Mouse (Mus musculus): ENCODE data around the gene Dusp6. TPM values are rescaled to one million over a fixed set of nuclear protein-coding genes. Genes with fewer than 3 reads are reported as not detected.

The Dusp6 gene
- polyA plus RNA-seq, 1 experiment, result 98.8 TPM

GRCm38 (mm10) chr10:99267621-99268020, 4.6 kb downstream of the Dusp6 start:
- 79% methylated on average over 1 of the region's 1 CpGs for WGBS
- Histone ChIP-seq H3K4me1 (ENCODE audit: control insufficient read depth, insufficient read depth, insufficient read length, low read length) (peaks cover 19% of the 10 kb centered on the region), H3K4me3 (ENCODE audit: low read depth, low read length) (no peak overlapping the region), H3K27me3 (ENCODE audit: control insufficient read depth, insufficient read depth, low read length) (no peaks in the 10 kb centered on the region), H3K36me3 (ENCODE audit: control insufficient read depth, insufficient read depth, low read length) (peaks cover 11% of the 10 kb centered on the region), H3K27ac (ENCODE audit: insufficient read depth, low read depth, low read length) (no peak overlapping the region; the same call in 1 of the 2 replicates)
- TF ChIP-seq CTCF (IDR thresholded peaks at IDR 0.05; ENCODE audit: extremely low read depth, insufficient read length, insufficient replicate concordance, low read depth, low read length) (no peak), POLR2A (IDR thresholded peaks at IDR 0.05; ENCODE audit: low read depth, low read length) (no peak)

DNA sequence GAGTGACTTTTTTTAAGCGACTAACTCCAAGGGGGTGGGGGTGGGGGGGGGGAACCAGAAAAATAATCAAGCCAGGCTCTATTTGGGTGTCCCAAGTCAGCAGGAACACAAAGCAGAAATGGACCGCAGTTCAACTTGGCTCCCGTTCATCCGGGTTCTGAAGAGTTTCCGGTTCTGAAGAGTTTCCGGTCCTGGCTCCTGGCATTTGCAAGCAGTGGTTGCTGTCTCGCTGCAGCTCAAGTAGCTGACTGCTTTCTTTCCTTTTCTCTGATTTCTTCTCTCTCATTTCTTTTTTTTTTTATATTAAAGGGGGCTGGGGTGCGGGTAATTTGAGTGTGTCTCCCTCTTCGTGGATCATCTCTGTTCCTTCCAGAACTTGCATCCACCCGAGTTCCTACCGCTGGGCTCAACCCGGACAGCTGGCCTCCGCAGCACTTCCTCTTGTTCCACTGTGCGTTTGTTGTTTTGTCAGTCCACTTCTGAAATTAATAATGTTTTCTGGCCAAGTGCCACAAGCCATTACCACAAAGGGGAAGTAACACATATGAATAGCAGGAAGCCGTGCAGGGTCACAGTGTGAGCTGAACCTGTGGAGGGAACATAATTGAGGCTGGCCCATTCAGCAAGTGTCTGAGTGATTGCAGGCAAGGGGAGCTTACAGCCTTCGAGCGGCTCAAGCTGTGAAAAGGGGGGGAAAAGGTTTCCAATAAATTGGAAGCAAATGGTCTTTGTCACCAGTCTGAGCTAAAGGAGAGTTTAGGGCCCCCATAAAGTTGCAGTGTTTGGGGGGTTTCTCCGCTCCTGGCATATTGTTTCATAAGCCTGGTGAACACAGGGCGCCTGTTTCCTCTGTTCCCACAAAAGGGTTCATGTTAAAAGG, 5.6 kb downstream of the Dusp6 start:
- H3K4me1 ChIP-seq (ENCODE audit: control insufficient read depth, insufficient read depth, insufficient read length, low read length), result peaks cover 19% of the 10 kb centered on the region
- WGBS, result 51% methylated on average over 19 of the region's 19 CpGs
- H3K27me3 ChIP-seq (ENCODE audit: control insufficient read depth, insufficient read depth, low read length), result no peaks in the 10 kb centered on the region
- peak; percentile 37; the same call in 1 of the 2 replicates for TF ChIP-seq POLR2A (IDR thresholded peaks at IDR 0.05; ENCODE audit: low read depth, low read length)
- no peak for TF ChIP-seq CTCF (IDR thresholded peaks at IDR 0.05; ENCODE audit: extremely low read depth, insufficient read length, insufficient replicate concordance, low read depth, low read length)
- peaks cover 11% of the 10 kb centered on the region for H3K36me3 ChIP-seq (ENCODE audit: control insufficient read depth, insufficient read depth, low read length)
- peak overlapping the region; percentile 23; the same call in 1 of the 2 replicates for H3K4me3 ChIP-seq (ENCODE audit: low read depth, low read length)
- H3K27ac ChIP-seq (ENCODE audit: insufficient read depth, low read depth, low read length), result peak overlapping the region; percentile 78

- Histone ChIP-seq H3K27ac (ENCODE audit: insufficient read depth, low read depth, low read length) (peak overlapping the region; percentile 56), H3K27me3 (ENCODE audit: control insufficient read depth, insufficient read depth, low read length) (no peaks in the 10 kb centered on the region), H3K36me3 (ENCODE audit: control insufficient read depth, insufficient read depth, low read length) (peaks cover 11% of the 10 kb centered on the region), H3K4me1 (ENCODE audit: control insufficient read depth, insufficient read depth, insufficient read length, low read length) (peaks cover 19% of the 10 kb centered on the region), H3K4me3 (ENCODE audit: low read depth, low read length) (no peak overlapping the region)
- 73% methylated on average over 4 of the region's 4 CpGs for WGBS
- TF ChIP-seq POLR2A (IDR thresholded peaks at IDR 0.05; ENCODE audit: low read depth, low read length) (no peak), CTCF (IDR thresholded peaks at IDR 0.05; ENCODE audit: extremely low read depth, insufficient read length, insufficient replicate concordance, low read depth, low read length) (no peak)
Observed at GRCm38 (mm10) chr10:99269301-99269701, 6.3 kb downstream of the Dusp6 start.

GRCm38 (mm10) chr10:99269704-99270103, 6.7 kb downstream of the Dusp6 start:
- no peak for TF ChIP-seq CTCF (IDR thresholded peaks at IDR 0.05; ENCODE audit: extremely low read depth, insufficient read length, insufficient replicate concordance, low read depth, low read length)
- no peak for TF ChIP-seq POLR2A (IDR thresholded peaks at IDR 0.05; ENCODE audit: low read depth, low read length)
- Histone ChIP-seq H3K4me1 (ENCODE audit: control insufficient read depth, insufficient read depth, insufficient read length, low read length) (peaks cover 21% of the 10 kb centered on the region), H3K27me3 (ENCODE audit: control insufficient read depth, insufficient read depth, low read length) (no peaks in the 10 kb centered on the region), H3K36me3 (ENCODE audit: control insufficient read depth, insufficient read depth, low read length) (peaks cover 11% of the 10 kb centered on the region), H3K4me3 (ENCODE audit: low read depth, low read length) (no peak overlapping the region), H3K27ac (ENCODE audit: insufficient read depth, low read depth, low read length) (peak overlapping the region; percentile 56; the same call in 1 of the 2 replicates)
- 83% methylated on average over 6 of the region's 6 CpGs for WGBS

DNA sequence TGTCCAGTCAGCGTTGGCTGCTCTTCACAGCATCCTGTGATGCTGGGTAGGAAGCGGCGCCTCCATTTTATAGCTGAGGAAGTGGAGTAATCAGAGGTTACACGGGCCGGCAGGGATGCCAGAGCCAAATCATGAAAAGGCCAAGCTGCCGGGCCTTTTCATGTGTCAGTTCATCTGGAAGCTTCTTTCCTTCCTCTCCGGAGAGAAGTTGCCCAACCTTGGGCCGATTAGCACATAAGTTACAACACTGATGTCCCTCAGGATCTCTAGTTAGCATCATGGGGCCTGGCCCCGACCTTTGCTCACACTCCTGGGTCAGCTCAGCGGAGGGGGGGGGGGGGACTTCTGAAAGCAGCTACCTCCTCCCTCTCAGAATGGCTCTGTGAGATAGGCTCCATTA, 7.4 kb downstream of the Dusp6 start:
- Histone ChIP-seq H3K4me3 (ENCODE audit: low read depth, low read length) (0 out of 2 replicates have a peak overlapping the region, but pooled peaks have one; percentile 5), H3K27me3 (ENCODE audit: control insufficient read depth, insufficient read depth, low read length) (no peaks in the 10 kb centered on the region), H3K36me3 (ENCODE audit: control insufficient read depth, insufficient read depth, low read length) (peaks cover 11% of the 10 kb centered on the region), H3K27ac (ENCODE audit: insufficient read depth, low read depth, low read length) (peak overlapping the region; percentile 60), H3K4me1 (ENCODE audit: control insufficient read depth, insufficient read depth, insufficient read length, low read length) (peaks cover 22% of the 10 kb centered on the region)
- TF ChIP-seq POLR2A (IDR thresholded peaks at IDR 0.05; ENCODE audit: low read depth, low read length) (0 out of 2 replicates have a peak, but pooled peaks have one; percentile 15), CTCF (IDR thresholded peaks at IDR 0.05; ENCODE audit: extremely low read depth, insufficient read length, insufficient replicate concordance, low read depth, low read length) (no peak)
- WGBS, result 27% methylated on average over 10 of the region's 10 CpGs

DNA sequence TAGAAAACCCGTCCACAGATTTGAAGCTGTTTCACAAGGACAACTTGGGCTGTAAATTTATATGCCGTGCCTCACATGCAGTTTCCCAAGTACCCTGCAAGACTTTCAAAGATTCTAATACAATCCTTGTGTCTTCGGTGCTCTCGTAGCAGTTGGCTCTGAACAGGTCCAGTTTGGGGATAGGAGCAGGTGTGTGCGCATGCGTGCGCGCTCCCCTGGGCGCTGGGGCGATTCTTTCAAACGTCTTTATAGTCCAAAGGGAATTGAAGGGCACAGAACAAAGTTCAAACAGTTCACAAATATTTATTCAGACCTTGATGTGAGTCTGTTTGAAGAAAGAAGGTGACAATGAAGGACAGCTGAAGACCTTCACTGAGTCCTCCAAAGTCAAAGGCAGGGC, 8.0 kb downstream of the Dusp6 start:
- TF ChIP-seq POLR2A (IDR thresholded peaks at IDR 0.05; ENCODE audit: low read depth, low read length), result no peak
- no peak for TF ChIP-seq CTCF (IDR thresholded peaks at IDR 0.05; ENCODE audit: extremely low read depth, insufficient read length, insufficient replicate concordance, low read depth, low read length)
- WGBS, result 29% methylated on average over 11 of the region's 11 CpGs
- peaks cover 9% of the 10 kb centered on the region for H3K36me3 ChIP-seq (ENCODE audit: control insufficient read depth, insufficient read depth, low read length)
- H3K27me3 ChIP-seq (ENCODE audit: control insufficient read depth, insufficient read depth, low read length), result no peaks in the 10 kb centered on the region
- H3K4me1 ChIP-seq (ENCODE audit: control insufficient read depth, insufficient read depth, insufficient read length, low read length), result peaks cover 21% of the 10 kb centered on the region
- H3K4me3 ChIP-seq (ENCODE audit: low read depth, low read length), result no peak overlapping the region
- 0 out of 2 replicates have a peak overlapping the region, but pooled peaks have one; percentile 26 for H3K27ac ChIP-seq (ENCODE audit: insufficient read depth, low read depth, low read length)

- Histone ChIP-seq H3K36me3 (ENCODE audit: control insufficient read depth, insufficient read depth, low read length) (no peaks in the 10 kb centered on the region), H3K4me1 (ENCODE audit: control insufficient read depth, insufficient read depth, insufficient read length, low read length) (peaks cover 19% of the 10 kb centered on the region), H3K4me3 (ENCODE audit: low read depth, low read length) (no peak overlapping the region), H3K27me3 (ENCODE audit: control insufficient read depth, insufficient read depth, low read length) (no peaks in the 10 kb centered on the region), H3K27ac (ENCODE audit: insufficient read depth, low read depth, low read length) (no peak overlapping the region)
- TF ChIP-seq POLR2A (IDR thresholded peaks at IDR 0.05; ENCODE audit: low read depth, low read length), result no peak
- TF ChIP-seq CTCF (IDR thresholded peaks at IDR 0.05; ENCODE audit: extremely low read depth, insufficient read length, insufficient replicate concordance, low read depth, low read length), result no peak
- 65% methylated on average over 12 of the region's 12 CpGs for WGBS
Observed at GRCm38 (mm10) chr10:99273006-99273405, 10.0 kb downstream of the Dusp6 start.
